Mouse (Mus musculus) ES-E14 (cell line): ENCODE data around the gene Dhrs11. TPM values are rescaled to one million over a fixed set of nuclear protein-coding genes. Genes with fewer than 3 reads are reported as not detected.

ENCODE experiments used
- DNase-seq: peaks from one replicate; pipeline ENCODE4 v3.0.0-alpha.2; 2013; ENCODE audit warnings: low read depth, low spot score
- H3K27ac ChIP-seq: 2 replicates; pipeline ENCODE4 v1.5.1; 2012; ENCODE audit warnings: low read depth, mild to moderate bottlenecking, low read length, moderate library complexity, mixed read lengths; ENCODE audit not compliant: poor library complexity, insufficient read depth, severe bottlenecking
- H3K36me3 ChIP-seq: 2 replicates; pipeline ENCODE4 v1.6.1; 2012; ENCODE audit warnings: mild to moderate bottlenecking, low read length, moderate library complexity, mixed read lengths; ENCODE audit not compliant: control insufficient read depth, poor library complexity, insufficient read depth, severe bottlenecking
- H3K4me1 ChIP-seq, 2 experiments: fragments of 150-350 bp in 1 of 2; sonication (generic) in 1 of 2; 2 replicates each; pipeline ENCODE4 v1.6.1; 2012; ENCODE audit warnings: low read length in 2 of 2, mild to moderate bottlenecking in 1 of 2, mixed read lengths in 1 of 2; ENCODE audit not compliant: control insufficient read depth in 2 of 2, insufficient read depth in 2 of 2, poor library complexity in 1 of 2
- H3K4me3 ChIP-seq, 2 experiments: fragments of 150-350 bp in 1 of 2; sonication (generic) in 1 of 2; 2 replicates each; pipeline ENCODE4 v1.5.1; 2012; ENCODE audit warnings: low read length in 2 of 2, low read depth in 1 of 2, mild to moderate bottlenecking in 1 of 2, mixed read lengths in 1 of 2; ENCODE audit not compliant: insufficient read depth in 1 of 2, poor library complexity in 1 of 2, severe bottlenecking in 1 of 2
- H3K9ac ChIP-seq: 2 replicates; pipeline ENCODE4 v1.6.1; 2012; ENCODE audit warnings: low read depth, mild to moderate bottlenecking, low read length, mixed read lengths; ENCODE audit not compliant: poor library complexity, insufficient read depth, severe bottlenecking
- H3K9me3 ChIP-seq: fragments of 150-350 bp; sonication (generic); 2 replicates; pipeline ENCODE4 v1.6.1; 2012; ENCODE audit warnings: low read depth, mild to moderate bottlenecking, low read length; ENCODE audit not compliant: control insufficient read depth, insufficient read depth
- CHD2 ChIP-seq: IDR thresholded peaks from 2 replicates; pipeline ENCODE4 v1.6.1; 2014; ENCODE audit warnings: mild to moderate bottlenecking, low read depth, low read length, inconsistent platforms
- HCFC1 ChIP-seq: IDR thresholded peaks from 2 replicates; pipeline ENCODE4 v1.6.1; 2012; ENCODE audit warnings: low read length, inconsistent platforms, borderline replicate concordance; ENCODE audit not compliant: insufficient read depth
- MAFK ChIP-seq: IDR thresholded peaks from 2 replicates; pipeline ENCODE4 v1.6.1; 2014; ENCODE audit warnings: mild to moderate bottlenecking, low read depth, low read length, inconsistent platforms; ENCODE audit not compliant: insufficient read depth
- ZC3H11A ChIP-seq: IDR thresholded peaks from 2 replicates; pipeline ENCODE4 v1.6.1; 2012; ENCODE audit warnings: low read depth, mild to moderate bottlenecking, inconsistent platforms, low read length, borderline replicate concordance
- ZNF384 ChIP-seq: IDR thresholded peaks from 2 replicates; pipeline ENCODE4 v1.6.1; 2012; ENCODE audit warnings: low read depth, low read length, inconsistent platforms
- in situ Hi-C, 2 experiments: fragments of 600-800 bp; cut with MboI; formaldehyde crosslinking; loops; one replicate each; pipeline ENCODE4 v1.15.1; 2025; ENCODE audit warnings: low sequenced_read_pairs in 2 of 2, inconsistent platforms in 1 of 2; ENCODE audit not compliant: unreplicated experiment in 2 of 2
- total RNA-seq: library from RNA; depleted of rRNA; stranded (reverse); fragments of 300-350 nt; gene quantifications from 2 replicates; pipeline ENCODE4 v1.2.3, GENCODE M21; 2012; rRNA removed

The Dhrs11 gene
- total RNA-seq, 1 experiment, result 6.2 TPM

- no peaks in the 10 kb centered on the region for H3K4me1 ChIP-seq
- no peak for DNase-seq
- no peak overlapping the region for H3K9ac ChIP-seq
- in situ Hi-C loops, result loop anchor here in 1 of 2 experiments (10.0 kb wide), 1 partner anchor 176 kb away; no protein-coding TSS in a partner anchor
- no peak for TF ChIP-seq ZC3H11A
- no peak for TF ChIP-seq MAFK
- no peak for TF ChIP-seq HCFC1
- no peak for TF ChIP-seq ZNF384
- TF ChIP-seq CHD2, result no peak
- H3K36me3 ChIP-seq, result no peaks in the 10 kb centered on the region
- H3K9me3 ChIP-seq, result no peaks in the 10 kb centered on the region
- H3K4me3 ChIP-seq, result no peak overlapping the region
- no peak overlapping the region for H3K27ac ChIP-seq
These were observed 38.4 kb downstream of the Dhrs11 start for GRCm38 (mm10) chr11:84790383-84790782.

DNA sequence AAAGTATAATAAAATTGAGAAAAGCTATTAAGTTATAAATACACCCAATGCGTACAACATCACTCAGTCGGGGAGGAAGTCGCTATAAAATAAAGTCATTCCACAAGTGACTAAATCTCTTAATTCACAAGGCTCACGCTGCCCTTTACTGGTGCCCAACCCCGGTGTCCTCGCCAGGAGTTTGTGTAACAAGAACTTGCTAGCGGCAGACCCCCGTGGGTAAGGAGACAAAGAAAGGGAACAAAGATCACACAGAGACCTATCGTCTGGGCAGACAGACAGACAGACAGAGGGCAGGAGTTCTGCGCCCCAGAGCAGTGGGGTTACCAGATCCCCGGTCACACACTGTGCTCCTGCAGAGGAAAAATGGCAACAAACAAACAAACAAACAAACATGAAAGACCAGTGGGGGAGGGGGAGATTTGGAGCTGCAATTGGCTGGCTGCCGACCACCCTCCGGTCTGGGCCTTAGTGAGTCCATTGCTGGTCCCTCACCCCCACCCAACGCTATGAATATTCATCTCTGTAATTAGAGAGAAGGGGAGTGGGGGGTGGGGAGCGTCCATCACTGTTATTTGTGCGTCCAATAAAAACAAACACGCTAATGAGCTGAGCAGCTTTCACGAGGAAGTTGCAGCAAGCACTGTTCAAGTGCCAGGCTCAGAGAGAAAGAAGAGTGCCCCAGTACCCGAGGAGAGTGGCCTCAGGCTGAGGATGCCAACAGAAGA, 48.5 kb downstream of the Dhrs11 start:
- Histone ChIP-seq H3K4me3 (peak overlapping the region in 1 of 2 experiments; percentile 0; a peak in 1 of 4 replicates), H3K9me3 (no peaks in the 10 kb centered on the region), H3K36me3 (no peaks in the 10 kb centered on the region), H3K4me1 (peaks cover 2 to 16% of the 10 kb centered on the region in 2 experiments; a peak in 2 of 4 replicates), H3K9ac (no peak overlapping the region), H3K27ac (no peak overlapping the region)
- DNase-seq, result no peak
- in situ Hi-C loops, result no loop called here
- TF ChIP-seq HCFC1, result no peak
- TF ChIP-seq ZC3H11A, result no peak
- TF ChIP-seq CHD2, result no peak
- no peak for TF ChIP-seq MAFK
- TF ChIP-seq ZNF384, result no peak

GRCm38 (mm10) chr11:84775560-84775959, 53.2 kb downstream of the Dhrs11 start:
- TF ChIP-seq CHD2, result no peak
- TF ChIP-seq ZNF384, result no peak
- TF ChIP-seq MAFK, result no peak
- no peak for TF ChIP-seq HCFC1
- no peak for TF ChIP-seq ZC3H11A
- DNase-seq, result no peak
- H3K9ac ChIP-seq, result no peak overlapping the region
- H3K9me3 ChIP-seq, result no peaks in the 10 kb centered on the region
- no peak overlapping the region for H3K4me3 ChIP-seq
- H3K4me1 ChIP-seq, result peaks cover 2 to 10% of the 10 kb centered on the region in 2 experiments; a peak in 2 of 4 replicates
- in situ Hi-C loops, result no loop called here
- H3K27ac ChIP-seq, result no peak overlapping the region
- H3K36me3 ChIP-seq, result no peaks in the 10 kb centered on the region

DNA sequence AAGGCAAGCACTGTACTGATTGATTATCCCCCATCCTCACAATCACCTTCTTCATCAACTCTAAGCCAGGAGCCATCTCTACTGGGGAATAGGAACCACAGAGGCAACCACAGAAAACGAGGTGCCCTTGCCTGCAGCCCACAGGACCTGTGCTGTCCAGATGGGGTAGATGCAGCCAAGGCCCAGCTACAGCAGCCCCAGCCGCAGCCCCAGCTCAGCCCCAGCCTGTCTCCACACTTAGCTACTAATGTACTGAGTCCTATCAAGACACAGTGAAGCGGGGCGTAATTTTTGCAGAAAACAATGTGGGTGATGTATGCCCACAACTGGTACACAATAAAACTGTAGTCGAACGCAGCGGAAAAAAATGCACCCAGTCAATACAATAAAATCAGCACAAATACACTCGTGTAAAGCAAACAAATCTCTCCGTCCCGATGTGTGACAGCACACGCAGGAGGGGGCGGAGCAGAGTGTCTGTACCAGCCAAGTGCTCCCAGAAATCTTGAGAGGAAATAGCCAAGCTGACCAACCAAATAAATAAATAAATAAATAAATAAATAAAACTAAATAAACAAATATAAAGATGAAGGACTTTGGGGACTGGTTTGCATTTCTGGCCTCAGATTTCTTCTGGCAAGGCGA, 53.8 kb downstream of the Dhrs11 start:
- DNase-seq, result no peak
- H3K9me3 ChIP-seq, result no peaks in the 10 kb centered on the region
- TF ChIP-seq ZC3H11A (no peak), MAFK (no peak), HCFC1 (no peak), ZNF384 (no peak), CHD2 (no peak)
- no peaks in the 10 kb centered on the region for H3K36me3 ChIP-seq
- H3K9ac ChIP-seq, result no peak overlapping the region
- peaks cover 0 to 5% of the 10 kb centered on the region in 2 experiments; a peak in 1 of 4 replicates for H3K4me1 ChIP-seq
- no peak overlapping the region for H3K27ac ChIP-seq
- no peak overlapping the region for H3K4me3 ChIP-seq
- in situ Hi-C loops, result no loop called here

Other genes with a start within 250 kb of the Dhrs11 start
- 9.4 and 9.9 TPM in 2 replicates for gene Mrm1, start 9.5 kb downstream of the Dhrs11 start, total RNA-seq
- 38.6 and 59.1 TPM in 2 replicates for gene Ggnbp2, start 41.8 kb upstream of the Dhrs11 start, total RNA-seq
- 16.2 and 20.2 TPM in 2 replicates for gene Myo19, start 51.2 kb upstream of the Dhrs11 start, total RNA-seq
- 7.2 and 7.7 TPM in 2 replicates for gene Pigw, start 51.3 kb upstream of the Dhrs11 start, total RNA-seq
- 57.4 and 80.4 TPM in 2 replicates for gene Znhit3, start 87.4 kb upstream of the Dhrs11 start, total RNA-seq
- gene Car4, start 128.8 kb upstream of the Dhrs11 start, total RNA-seq, result 17.1 and 17.3 TPM in 2 replicates